Mouse (Mus musculus) cerebellum, adult 11 months (tissue): ENCODE results near the gene Adam23.
A peak's percentile ranks its signal among the peaks of the same experiment; 100 is the strongest.

ENCODE experiments used
- DNase-seq: peaks from one replicate; pipeline ENCODE4 v3.0.0; 2022

Gene Adam23

DNA sequence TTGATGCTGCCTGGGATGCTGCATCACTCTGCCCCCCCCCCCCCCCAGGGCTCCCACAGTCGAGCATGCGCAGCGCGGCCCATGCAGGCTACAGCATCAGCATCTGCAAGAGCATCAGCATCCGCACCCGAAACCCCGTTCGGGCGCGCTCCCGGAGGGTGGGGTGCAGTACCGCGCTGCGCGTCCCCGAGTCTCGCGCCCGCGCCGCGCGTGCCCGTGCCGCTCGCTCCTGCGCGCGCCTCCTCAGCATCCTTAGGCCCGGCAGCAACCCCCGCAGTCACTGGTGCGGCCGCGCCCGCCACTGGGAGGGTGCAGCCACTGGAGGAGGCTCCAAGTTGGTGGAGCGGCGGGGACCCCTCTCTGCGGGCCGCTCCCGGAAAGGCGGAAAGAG lies at the start of gene Adam23:
Gene Adam23, plus strand, starts transcription at position 236 of the 391 bp plus-strand sequence.
- peak; percentile 88 for DNase-seq

DNA sequence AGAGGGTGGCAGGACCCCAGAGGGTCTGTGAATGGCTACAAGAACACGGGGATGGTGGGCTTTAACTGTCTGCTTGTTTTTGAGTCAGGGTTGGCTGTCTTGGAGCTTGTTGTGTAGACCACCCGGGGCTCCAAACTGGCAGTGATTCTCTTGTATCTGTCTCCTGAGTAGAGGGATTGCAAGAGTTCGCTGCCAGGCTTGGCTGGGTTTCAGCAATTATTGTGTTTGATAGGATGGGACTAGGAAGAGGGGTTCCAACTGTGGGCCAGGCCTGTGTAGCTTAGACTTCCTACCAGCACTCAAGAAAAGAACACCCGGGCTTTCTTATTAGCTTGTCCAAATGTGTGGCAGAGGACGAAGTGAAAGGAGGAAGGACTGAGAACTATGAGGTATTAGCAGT lies 44.6 kb upstream of the Adam23 start:
- DNase-seq: no peak

DNA sequence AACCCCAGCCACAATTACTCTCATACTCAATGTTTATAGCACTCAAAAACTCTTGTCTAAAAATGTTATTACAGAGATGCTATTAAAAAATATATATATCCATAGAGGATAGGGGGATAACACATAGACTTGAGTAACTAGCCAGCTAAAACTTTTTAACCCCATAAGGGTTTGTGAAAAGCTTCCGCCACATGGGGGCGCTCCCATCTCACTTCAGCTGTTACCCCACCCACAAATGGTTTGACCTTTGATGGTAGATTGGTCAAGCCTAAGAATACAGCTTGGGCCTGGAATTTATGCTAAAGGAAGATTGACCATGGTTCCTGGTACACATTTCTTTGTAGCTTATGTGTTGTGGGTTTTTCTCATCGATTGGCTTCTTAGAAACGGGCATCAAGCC lies 42.1 kb upstream of the Adam23 start:
- peak; percentile 36 for DNase-seq

DNA sequence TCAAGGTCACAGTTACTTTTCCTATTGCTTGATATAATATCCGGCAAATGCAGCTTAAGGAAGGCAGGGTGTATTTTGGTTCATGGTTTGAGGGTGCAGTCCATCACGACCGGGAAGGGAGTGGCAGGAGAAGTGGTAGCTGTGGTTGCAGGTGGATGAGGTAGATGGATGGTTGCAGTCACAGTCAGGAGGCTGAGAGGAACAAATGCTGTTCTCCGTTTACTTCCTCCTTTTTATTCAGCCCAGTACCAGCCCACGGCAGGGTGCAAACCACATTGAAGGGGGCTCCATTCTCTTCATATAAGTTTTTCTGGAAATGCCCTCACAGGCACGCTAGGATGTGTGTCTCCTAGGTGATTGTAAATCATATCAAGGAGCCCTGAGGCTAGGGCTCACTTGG lies 37.3 kb upstream of the Adam23 start:
- DNase-seq: no peak

DNA sequence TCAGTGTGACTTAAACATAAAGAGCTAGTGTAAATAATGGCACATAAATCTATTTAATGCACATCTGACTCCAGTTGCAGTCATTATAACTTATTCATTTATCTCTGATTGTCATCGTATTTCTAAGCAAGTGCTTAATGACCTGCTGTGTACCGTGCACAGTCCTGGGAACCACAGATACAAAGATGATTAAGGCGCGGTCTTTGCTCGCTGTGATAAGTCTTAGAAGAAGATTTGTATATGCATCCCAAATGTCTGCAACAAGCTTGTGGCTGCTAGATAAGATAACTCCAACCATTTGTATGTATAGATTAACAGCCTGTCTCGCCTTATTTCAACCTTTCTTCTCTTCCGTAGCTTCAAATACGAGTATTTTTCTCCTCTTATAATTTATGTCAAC lies 27.2 kb upstream of the Adam23 start:
- no peak for DNase-seq

DNA sequence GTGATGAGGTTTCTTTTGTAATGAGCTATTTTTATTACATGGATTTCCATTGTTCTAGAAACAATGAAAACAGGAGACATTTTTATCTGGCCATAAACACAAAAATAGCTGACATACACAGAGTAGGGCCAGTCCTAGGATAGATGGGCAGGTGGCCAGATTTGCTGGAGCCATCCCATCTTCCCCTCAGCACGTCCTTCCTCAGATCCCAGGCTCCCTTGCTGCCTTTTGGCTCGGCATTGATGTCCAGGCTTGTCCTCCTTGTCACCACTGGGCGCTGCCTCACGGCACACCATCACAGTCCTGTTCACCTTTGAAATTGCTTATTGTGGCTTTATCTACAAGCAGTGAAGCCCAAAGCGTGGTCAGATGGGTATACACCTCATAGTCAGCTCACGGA lies 15.0 kb upstream of the Adam23 start:
- DNase-seq: peak; percentile 60

DNA sequence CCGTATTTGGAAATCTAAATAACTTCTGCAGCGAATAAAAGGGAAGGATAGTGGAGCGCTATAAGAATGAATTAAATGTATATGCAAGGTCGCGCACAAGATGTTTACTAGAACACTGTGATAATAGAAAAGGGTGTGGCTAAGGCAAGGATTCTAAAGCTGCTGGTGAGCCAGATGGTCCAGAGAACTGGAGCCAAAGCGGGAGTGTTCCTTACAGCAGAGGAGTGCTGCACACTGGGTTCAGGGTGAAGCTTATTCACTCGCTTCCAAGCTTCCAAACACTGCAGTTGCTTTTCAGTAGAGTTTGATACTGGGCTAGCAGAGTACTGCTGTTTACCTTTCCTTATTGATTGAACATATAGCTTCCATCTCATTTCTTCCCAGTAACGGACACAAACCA lies 14.5 kb upstream of the Adam23 start:
- peak; percentile 30 for DNase-seq

DNA sequence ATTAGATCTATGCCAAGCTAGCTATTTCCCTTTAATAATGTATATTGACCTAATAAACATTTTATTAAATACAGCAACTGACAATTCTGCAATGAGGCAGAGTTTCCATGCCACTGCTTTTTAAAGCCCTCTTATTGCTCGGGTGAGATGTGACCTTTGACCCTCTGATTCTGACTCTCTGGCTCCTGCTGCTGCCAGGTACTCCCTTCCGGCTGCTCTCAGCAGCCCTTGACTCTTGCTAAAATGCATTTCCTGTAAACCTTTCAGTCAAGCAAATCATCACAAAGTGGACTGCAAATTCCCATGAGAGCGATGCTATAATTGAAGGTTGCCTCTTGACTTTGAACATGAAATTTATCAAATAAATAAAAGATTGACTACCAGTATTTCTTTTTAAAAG lies 13.8 kb upstream of the Adam23 start:
- no peak for DNase-seq

DNA sequence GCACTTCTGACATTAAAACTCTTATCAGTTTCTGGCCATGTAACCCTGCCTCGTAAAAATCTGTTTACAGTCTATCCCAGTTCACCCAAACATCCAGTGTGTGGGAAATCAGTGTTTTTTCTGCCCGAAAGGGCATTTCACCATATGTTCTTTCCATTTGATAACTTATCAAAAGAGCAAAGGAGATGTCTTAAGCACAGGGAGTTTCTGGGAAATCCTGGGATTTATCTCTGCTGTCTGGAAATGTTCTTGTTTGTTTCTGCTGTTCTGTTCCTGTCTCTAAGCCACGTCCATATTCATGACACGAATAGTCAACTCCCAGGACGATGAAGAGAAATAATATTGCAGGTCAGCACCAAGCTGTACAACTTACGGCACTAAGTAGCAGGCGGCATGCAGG lies 11.6 kb upstream of the Adam23 start:
- no peak for DNase-seq

DNA sequence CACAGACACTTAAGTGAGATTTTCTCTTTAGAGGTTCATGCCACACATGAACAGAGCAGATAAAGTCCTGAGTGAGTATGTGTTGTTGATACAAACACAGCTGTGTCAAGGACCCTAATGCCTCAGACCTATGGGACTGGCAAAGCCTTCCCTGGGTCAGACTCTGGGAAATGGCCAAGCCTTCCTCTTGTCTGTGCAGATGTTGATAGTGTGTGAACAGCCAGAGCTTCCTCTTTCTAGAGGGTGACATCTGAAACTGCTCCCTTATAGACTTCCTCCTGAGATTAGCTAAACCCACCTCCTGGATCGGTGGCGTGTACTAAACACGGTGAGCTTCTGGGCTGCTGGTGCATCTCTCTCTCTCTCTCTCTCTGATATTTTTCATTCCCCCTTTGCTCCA lies 8.2 kb upstream of the Adam23 start:
- no peak for DNase-seq

DNA sequence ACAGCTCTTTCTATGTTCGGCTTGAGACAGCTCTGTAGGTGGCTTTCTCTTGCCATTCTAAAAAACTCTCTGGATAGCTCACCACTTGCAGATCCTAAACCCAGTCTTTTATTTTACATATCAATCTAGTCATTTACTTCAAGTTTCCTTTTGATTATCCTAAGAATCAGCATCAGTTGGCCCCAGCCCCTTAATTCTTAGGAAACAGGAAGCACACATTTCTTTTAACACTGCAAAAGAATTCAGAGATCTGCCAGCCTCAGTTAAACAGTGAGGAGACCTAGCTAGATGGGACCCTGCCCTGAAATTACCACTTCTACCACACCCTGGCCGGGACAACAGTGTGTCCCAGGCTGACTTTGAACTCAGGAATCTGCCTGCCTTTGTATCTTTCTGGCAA lies 3.5 kb upstream of the Adam23 start:
- DNase-seq: no peak

DNA sequence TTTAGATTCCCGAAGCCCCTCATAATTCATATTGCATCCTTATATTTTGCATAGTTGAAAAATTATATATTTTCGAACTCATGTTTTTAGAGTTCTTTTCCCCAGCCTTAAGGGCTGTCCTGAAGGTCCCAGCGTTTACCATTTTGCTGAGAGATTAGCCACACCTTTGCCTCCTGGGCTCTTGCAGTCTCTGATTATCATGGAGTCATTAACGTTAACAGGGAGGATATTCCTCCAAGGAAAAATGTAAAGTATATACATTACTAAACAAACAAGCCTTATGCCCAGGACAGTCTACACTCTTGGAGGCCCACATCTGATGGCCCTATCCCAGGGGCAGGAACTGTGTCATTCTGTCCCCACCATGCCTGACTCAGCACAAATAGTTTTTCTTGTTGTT lies 3.1 kb upstream of the Adam23 start:
- no peak for DNase-seq

DNA sequence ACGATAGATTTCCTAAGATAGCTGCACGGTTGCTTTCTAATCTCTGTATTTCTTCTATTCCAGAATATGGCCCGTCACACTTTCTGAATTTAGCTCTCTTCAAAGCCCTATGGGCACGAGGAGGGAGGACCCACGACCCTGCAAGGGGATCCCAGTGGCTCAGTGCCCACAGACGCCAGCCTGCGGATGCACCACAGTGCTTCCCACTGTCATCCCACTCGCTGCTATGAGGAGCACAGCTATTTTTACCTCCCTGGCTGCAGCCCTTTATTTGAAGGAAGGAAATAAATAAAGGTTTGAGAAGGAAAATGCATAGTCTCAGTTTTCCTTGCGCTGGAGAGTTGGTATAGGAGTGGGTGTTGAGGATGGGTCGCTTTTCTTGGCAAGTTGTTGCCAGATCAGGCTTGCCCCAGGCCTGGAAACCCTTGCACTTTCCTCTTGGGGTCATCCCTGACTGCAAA lies 512 bp upstream of the Adam23 start:
- peak; percentile 35 for DNase-seq

DNA sequence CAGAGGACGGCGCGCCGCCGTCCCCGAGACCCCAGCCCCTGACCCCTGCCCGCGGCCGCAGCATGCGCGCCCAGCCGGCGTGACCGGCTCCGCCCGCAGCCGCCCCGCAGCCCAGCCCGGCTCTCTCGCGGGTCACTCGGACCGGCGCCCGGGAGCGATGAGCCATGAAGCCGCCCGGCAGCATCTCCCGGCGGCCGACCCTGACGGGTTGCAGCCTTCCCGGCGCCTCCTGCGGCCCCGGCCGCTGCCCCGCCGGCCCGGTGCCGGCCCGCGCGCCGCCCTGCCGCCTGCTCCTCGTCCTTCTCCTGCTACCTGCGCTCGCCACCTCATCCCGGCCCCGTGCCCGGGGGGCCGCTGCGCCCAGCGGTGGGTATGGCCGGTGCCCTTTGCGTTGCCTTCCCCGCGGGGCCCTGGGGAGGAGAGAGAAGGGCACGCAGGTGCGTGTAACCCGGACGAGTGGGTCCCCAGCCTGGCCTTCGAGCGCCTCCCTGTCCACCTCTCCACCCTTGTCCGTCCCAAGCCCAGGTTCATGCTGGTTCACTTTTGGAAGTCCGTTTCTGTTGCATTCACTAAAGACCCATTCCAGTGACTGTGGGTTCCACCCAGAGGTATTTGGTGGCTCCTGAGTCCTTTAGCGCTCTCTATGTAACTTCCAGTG lies 485 bp downstream of the Adam23 start:
- DNase-seq: peak; percentile 64

DNA sequence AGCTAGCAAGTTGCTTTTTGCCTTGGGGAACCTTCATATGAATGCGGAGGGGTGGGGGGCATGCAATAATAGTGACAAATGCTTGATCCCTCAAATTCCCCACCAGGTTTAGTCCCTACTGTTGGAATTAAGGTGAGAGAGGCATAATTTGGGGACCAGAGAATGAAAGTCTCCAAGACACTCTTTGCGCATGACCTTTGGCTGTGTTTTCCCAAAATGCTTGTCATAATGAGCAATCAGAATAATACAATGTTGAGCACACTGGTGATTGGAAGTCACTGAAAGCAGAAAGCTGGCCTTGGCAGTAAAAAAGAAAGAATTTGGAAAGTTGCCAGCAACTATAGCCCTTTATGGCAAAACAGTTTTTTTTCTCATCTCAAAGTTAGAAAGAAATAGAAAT lies 1.0 kb downstream of the Adam23 start:
- DNase-seq: no peak

DNA sequence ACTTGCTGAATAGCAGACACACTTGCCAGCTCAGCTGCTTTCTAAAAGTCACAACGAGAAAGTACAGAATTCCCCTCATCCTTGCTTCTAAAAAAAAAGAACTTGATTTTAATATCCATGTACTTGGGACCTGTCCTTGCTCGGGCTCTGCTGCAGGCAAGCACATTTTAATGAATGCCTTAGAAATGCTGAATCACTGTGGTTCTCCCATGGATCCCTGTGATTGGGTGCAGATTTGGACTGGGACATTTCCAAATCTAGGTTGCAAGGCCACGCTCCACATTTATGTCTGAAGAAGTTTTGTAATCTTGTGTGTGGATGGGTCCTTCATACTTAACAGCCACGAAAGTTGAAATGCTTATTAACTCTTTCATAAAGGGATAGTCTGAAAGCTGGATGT lies 4.4 kb downstream of the Adam23 start:
- DNase-seq: no peak

DNA sequence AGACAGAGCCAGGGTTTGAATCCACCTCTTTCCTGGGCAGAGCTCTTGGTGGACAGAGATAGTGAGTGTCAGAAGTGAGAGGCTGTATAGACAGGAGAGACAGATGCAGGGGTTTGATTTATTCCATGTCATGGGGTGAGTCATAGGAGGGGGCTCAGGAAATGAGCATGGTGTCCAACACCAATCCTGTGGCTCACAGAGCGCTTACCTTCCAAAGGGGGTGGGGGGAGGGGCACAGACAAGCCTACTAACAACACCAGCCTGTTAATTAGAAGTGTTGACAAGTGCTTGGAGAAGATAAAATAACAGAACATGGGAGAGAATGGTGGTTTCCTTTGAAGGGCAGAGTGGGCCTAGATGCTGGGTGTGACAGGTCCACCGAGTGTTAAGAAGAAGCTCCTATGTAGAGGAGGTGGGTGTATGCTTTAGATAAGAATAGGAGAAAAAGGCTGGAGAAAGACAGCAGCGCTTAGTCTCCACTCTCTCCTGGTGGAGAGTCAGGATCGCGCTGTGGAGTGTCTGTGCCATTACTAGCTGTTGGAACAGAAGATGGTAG lies 7.7 kb downstream of the Adam23 start:
- DNase-seq: no peak

DNA sequence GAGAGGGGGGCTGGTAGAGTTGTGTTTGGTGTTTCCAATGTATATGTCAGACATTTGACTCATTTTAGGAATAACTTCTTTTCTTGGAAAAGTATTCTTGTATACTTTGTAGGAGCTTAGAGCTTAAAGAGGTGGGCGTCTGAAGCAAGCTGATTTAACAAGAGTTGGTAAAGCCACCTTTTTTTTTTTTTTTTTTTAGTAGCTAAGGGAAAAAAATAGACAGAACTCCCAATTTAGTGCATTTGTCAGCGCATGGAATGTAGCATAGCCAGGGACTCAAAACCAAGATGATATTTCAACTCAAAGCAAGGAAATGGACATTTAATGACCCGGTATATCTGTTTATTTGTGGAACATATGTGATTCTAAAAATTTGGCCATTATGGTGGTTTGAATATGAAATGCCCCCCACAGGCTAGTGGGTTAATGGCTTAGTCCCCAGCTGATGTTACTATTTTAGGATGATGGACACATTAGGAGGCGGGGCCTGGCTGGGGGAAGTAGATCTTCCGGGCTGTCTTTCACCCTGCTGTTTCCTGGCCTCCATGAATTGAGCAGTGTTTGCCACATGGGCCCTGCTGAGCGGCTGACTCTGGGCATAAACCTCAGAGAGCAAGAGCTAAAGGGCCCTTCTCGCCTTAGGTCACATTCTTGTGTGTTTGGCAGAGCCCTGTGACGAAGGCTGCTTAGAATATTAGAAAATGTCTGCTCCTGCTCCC lies 12.3 kb downstream of the Adam23 start:
- peak; percentile 64 for DNase-seq

DNA sequence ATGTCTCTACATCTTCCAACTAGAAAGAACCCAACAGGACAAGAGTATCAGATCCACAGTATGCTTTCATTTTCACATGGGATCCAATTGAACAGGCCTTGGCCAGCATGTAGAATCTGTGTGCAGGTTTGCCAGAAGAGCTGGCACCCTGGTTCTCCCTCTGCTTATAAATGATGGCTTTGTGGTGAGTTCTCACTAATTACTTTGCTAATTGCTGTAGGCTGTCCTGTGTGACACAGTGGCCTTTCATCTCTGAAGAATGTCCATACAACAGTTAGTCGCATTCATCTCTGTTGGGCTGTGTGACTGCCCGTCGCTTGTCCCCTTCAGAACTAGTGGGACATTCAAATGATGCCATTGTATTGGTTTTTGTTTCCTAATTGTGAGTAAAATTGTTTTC lies 13.5 kb downstream of the Adam23 start:
- DNase-seq: no peak

DNA sequence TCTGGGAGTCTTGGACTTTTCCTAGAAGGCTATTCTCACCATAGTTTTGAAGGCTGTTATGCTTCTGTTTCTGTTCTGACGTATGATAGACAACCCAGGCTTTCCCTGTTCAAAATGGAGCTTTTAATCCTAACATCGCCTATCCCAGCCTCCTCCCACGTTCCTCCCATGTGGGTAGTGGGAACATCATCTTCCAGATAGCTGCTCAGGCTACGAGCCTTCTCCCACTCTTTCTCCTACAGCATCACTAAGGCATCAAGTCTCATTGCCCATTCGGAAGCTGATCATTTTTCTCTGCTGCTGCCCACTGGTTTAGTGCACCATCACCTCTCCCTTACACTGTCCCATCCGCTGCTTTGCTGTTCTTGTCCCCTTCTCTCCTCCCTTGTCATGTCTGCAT lies 14.2 kb downstream of the Adam23 start:
- no peak for DNase-seq

DNA sequence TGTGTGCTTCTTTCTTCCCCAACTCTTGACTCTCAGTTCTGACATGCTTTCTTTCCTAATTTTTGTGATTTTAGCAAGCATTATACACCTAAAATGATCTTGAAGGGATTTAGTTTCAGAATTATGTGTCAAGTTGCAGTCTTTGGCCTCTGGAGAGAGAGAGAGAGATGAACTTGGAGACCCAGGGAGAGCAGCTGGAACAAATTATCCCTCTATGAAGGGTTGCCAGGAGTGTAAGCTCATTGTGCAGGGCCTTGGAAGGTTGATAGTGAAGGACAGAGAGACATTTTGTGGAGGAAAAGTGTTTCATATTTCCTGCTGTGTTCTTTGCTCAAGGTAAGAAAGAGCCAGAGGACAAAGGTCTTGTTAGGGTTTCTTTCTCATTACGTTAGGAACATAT lies 18.8 kb downstream of the Adam23 start:
- no peak for DNase-seq

DNA sequence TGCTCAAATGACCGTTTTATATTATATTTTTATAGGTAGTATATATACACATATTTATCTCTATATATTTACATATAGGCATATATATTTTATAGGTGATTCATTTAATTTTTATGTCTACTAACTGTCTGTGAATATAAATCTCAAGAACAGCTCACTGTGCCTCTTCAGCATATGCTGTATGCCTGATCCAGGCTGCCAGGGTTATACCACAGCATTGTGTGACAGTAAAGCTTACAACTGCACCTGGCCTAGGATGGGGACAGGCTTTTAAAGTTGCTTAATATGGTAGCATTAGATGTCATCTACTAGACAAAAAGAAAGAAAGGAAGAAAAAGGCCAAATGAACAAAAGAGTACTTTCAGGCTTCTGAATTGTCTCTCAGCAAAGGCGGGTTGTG lies 27.6 kb downstream of the Adam23 start:
- no peak for DNase-seq

DNA sequence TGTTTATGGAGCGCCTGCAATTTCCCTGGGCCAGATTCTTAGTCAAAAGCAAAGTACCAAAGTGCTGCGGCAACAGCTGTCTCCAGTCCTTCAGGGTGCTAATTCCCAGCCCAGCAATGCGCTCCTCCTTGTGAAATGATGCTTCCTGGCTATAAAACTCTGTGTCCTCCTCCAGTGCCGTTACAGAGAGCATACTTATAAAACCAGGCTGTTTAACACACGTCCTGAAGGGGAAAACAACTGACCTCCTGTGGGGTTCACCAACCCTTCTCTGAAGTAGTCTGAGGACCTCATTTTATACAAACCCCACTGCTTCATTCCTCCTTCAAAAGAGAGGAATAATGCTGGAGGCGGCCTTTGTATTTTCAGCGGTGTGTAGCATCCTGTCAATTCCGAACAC lies 28.0 kb downstream of the Adam23 start:
- DNase-seq: no peak

DNA sequence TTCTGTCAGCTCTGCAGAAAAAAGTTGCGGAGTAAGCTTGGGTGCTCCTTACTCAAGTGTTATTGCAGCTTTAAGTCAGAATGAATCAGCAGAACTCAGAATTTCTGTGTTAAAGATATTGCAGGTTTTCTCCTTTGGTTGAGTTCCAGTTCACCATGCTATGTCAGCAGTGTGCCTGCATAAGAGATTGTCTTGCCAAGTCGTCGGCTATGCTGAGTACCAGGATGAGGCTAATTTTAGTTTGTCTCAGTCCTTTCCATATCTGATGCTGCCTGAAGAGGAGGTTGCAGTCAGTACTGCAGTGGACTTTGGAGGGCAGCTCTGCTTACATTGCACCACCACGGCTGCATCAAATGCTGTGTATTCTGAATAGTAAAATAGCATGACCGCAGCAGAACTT lies 33.3 kb downstream of the Adam23 start:
- DNase-seq: peak; percentile 31

DNA sequence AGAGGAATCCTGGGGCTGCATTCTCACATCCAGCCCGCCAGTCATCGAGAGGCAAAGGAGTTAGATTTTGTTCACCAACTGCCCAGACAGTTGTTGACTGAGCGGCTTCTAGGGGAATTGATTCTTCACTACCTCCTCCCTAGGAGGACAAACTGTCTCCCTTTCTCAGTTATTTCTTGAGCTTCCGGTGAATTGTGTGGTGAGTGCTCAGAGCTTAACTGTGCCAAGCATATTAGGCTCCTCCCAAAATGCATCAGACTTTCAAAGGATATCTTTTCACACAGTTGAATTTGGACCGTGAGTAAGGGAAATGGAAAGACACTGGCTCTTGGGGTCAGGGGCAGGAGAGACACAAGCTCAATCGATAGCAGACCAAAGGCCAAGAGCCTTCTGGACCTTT lies 39.0 kb downstream of the Adam23 start:
- no peak for DNase-seq
